Mouse (Mus musculus): ENCODE measurements at regions not wholly inside any gene's neighbourhood (a gene's known extent, or its start where the extent isn't known, plus 50 kb on each side); places are given as distances from the start of the nearest gene placed in this dataset.
"Not testable (repeated sequence)": the region's sequence is repeated elsewhere in the genome, so short reads cannot be mapped to it uniquely, and the experiment has no call there.

DNA sequence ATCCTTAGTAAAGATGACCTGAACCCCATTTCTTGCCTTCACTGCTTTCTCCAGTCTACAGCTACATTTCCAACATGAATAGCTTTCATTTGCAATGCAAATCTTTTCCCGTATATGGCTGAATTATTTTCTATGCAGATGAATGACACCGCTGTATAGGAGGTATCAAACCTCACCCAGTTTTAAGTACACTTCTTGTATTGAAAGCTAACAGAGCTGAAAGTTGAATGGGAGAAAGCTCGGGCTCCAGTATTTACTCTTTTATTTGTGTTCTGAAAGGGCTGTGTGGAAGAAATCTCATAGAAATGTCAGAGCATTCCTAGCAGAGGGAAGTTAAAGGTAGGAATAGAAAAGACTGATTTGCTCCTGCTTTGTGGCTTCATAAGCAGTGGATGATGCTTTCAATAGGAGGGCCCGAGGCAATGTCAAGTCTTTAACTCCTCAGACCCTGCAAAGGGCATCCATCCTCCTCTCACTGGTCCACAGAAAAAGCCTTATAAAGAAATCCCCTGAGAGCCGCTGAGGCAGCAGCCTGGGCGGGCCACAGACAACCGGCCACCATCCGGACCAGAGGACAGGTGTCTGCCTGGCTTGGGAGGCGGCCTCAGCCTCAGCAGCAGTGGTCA, 673.8 kb upstream of the Intu start:
- no peak for DNase-seq (ENCODE audit: low spot score in 2 of 2)

DNA sequence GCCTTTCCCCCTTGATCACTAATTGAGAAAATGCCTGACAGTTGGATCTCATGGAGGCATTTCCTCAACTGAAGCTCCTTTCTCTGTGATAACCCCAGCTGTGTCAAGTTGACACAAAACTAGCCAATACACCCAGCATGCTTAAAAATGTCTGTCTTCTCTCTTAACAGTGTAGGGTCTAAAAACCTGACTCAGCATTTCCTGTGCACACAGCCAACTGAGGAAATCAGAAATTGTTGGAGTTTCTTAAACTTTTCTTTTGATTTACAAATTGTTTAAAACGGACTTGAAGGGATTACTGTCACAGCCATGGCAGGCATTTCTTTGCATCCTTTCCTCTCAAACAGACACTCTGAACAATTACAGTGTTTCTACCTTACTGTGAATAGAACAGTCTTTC, 655.0 kb upstream of the Intu start:
- DNase-seq (ENCODE audit: low spot score in 2 of 2); intact Hi-C loops (cut with DNase I): not testable (repeated sequence)

More for the DNA sequence above, 673.8 kb upstream of the Intu start:
- intact Hi-C loops (cut with DNase I), result no loop called here

DNA sequence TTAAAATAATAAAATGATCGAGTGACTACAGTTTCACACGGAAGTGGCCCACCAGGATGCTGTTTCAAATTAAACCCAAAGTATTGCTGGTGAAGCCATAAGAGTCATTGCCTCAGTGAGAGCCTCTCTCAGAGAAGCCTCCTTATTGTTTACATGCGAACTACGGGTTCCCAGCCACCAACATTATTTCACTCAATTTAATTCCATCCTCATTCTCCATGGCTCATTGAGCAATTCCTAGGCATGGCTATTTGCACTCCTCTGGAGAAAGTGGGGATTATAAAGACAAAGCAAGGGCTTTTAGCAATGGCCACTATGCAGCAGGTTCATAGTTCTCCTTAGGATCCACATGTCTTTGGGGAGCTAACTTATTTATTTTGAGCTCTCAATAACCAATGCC, 646.7 kb upstream of the Intu start:
- DNase-seq (ENCODE audit: low spot score in 2 of 2), result no peak
- intact Hi-C loops (cut with DNase I), result no loop called here

- intact Hi-C loops (cut with DNase I), result no loop called here
- DNase-seq (ENCODE audit: low spot score in 2 of 2), result no peak
Measured at GRCm38 (mm10) chr3:39888376-39888775, 642.7 kb upstream of the Intu start.

- no peak for DNase-seq (ENCODE audit: low spot score in 2 of 2)
- intact Hi-C loops (cut with DNase I), result no loop called here
Measured at GRCm38 (mm10) chr3:39889222-39889621, 641.9 kb upstream of the Intu start.

DNA sequence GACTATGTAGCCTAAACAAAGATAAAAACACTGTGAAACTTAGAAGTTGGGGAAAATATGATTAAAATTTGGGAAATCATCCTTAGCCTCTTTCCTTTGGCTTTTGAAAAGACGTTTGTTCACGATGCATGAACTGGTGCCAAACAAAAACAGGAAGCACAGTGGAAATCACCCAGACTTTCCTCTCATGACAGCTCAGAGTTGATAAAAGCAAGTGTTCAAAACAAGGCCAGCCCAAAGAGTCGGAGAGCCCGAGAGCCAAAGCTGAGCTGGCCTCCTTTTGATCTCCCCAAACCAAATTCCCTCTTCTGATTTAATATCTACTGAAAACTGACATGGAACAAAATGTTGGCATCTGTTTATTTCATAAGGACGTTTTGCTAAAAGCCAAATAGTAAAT, 632.1 kb upstream of the Intu start:
- intact Hi-C loops (cut with DNase I), result no loop called here
- DNase-seq (ENCODE audit: low spot score in 2 of 2), result no peak

DNA sequence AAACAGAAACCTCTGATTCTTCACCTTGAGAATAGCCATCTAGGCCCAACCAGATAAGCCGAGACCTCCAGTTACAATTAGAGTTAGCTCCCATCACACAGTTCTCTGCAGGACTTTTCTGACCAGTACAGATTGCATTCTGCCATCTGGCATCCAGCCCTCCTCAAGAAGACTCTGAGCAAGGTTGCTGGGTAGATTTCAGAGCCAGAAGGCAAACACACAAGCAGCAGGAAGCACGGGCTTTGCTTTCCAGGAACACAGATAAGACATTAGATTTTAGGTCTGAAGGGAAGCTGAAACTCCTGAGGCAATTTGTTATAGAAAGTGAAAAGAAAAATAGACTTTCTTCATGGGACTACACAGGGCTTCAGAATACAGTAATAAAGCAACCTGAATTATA, 630.9 kb upstream of the Intu start:
- intact Hi-C loops (cut with DNase I), result no loop called here
- DNase-seq (ENCODE audit: low spot score in 2 of 2), result no peak

DNA sequence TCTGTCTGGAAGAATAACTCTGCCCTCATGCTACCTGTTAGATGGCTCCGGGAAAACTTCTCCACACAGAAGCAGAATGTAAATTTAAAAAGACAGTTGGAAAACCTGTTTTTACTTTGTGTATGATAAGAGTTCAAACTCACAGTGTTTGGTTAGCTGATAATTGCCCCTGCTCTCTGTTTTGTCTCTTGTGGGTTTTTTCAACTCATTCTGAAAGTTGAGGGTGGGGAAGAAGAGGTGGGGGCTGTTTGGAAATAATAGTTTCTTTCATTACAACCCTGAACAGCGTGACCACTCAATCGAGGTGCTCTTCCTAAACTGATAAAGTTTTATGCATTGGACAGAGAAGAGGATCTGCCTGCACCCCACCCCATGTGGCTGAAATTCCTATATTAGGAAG, 626.7 kb upstream of the Intu start:
- intact Hi-C loops (cut with DNase I), result no loop called here
- DNase-seq (ENCODE audit: low spot score in 2 of 2), result no peak

GRCm38 (mm10) chr3:39908676-39909362, 622.3 kb upstream of the Intu start:
- intact Hi-C loops (cut with DNase I), result no loop called here
- DNase-seq (ENCODE audit: low spot score in 2 of 2), result peak in 1 of 2 experiments; percentile 70

DNA sequence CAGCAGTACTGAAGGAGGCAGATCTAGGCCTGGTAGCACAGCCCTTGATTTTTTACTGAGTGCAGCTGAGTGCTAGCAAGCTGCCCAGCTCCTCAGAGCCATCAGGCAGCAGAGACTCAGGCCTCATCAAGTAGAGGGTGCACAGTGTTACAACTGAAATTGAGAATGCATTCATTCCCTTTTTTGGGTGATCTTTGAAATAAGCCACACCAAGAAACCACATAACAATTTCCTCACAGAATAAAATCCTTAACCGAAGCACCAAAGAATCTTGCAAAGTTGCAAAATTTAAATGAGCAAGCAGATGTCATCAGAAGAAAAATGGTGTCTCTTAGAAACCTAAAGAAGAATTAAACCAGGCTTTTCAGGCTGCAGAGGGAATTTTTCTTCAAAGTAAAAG, 621.4 kb upstream of the Intu start:
- no peak for DNase-seq (ENCODE audit: low spot score in 2 of 2)
- intact Hi-C loops (cut with DNase I), result no loop called here

DNA sequence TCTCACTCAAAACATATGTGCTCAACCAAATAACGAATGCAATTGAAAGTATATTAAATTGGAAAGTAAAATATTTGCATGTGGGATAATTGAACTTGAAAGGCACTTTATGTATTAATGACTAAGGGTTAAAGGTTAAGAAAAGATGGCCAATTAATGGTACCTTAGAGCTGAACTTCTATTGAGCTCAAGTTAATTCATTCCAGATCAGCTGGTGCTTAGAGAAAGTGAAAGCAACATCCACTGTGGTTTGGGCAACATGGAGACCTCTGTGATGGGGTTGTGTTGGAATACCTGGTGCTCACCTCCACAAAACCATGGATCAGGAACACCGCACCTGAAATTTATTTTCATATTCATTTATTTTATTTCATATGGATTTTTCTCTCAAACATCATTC, 612.5 kb upstream of the Intu start:
- intact Hi-C loops (cut with DNase I), result no loop called here
- no peak for DNase-seq (ENCODE audit: low spot score in 2 of 2)

DNA sequence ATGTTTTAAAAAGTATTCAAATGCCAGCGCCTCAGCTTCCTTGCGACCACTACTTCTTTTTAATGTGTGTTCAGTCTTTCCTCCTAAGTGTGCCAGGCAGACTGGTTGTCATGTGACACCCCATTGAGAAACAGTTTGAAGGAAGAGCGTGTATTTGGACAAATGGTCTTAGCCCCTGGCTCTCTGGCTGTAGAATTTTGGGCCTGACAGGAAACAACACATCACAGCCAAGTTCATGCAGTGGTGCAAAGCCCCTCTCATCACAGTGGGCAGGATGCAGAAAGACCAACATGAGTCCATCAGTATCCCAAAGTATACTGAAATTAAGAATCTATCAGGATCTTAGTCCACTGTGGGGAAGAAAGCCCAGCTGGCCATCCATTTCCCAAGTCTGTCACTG, 605.6 kb upstream of the Intu start:
- intact Hi-C loops (cut with DNase I), result no loop called here
- no peak for DNase-seq (ENCODE audit: low spot score in 2 of 2)

DNA sequence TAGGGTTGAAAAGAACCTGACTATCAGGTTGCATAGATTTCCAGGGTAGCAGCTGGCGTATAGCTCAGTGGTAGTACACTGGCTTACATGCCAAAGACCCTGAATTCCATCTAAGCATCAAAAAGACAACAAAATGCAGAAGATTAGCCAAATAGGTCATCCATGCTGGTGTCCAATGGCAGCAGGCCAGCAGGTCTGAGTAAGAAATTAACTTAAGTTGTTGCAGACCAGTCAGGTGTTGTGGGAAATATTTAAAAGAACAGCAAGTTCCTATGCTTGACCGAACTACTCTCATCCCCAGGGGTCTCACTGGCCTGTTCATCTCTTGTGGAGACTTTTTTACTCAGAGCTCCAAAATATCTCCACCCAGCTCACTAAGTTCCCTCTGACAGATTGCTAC, 602.7 kb upstream of the Intu start:
- no peak for DNase-seq (ENCODE audit: low spot score in 2 of 2)
- intact Hi-C loops (cut with DNase I), result no loop called here

GRCm38 (mm10) chr3:39933372-39933771, 597.7 kb upstream of the Intu start:
- intact Hi-C loops (cut with DNase I), result no loop called here
- DNase-seq (ENCODE audit: low spot score in 2 of 2), result no peak

DNA sequence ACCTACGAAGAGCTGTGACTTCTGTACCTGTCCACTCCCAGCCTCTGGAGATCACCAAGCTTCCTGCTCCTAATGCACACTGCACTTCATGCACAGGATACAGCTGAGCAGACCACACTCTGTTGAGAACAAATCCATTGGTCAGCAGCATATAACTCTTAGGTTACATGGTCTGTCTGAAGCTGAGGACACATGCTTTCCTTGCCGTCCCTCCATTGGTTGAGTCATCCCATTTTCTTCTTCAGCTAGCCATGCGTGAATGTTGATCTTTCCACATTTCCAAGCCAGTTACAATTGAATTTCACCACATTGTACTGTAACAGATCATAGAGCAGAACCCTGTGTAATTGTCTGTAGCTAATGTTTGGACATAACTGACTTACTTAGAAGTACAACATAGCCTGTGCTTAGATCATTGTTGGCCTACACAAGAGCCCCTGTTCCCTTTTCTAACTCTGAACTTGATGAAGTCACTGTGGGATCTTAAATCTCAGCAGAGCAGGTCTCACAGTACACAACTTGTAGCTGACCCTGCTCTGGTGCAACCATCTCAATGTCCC, 593.3 kb upstream of the Intu start:
- no peak for DNase-seq (ENCODE audit: low spot score in 2 of 2)
- intact Hi-C loops (cut with DNase I), result no loop called here

GRCm38 (mm10) chr3:39944581-39944980, 586.5 kb upstream of the Intu start:
- intact Hi-C loops (cut with DNase I), result no loop called here
- DNase-seq (ENCODE audit: low spot score in 2 of 2), result no peak

GRCm38 (mm10) chr3:39952103-39952502, 579.0 kb upstream of the Intu start:
- intact Hi-C loops (cut with DNase I), result no loop called here
- DNase-seq (ENCODE audit: low spot score in 2 of 2), result no peak

DNA sequence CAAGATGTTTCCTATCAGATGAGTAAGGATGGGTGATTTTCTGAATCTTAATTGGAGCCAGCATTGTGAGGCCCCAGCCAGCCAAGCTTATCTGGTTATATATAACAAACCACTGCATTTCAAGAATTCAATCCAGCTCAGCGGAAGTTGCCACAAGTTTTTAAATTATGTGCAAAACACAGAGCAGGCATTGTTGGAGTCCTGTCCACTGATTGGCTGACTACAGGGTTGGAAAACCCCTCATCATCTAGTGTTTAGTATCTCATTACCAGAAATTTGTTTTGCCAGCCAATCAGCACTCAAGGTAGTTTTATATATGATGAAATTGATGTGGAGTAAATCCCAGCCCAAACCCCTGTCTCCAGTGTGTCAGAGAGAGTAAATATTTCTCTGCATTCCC, 578.5 kb upstream of the Intu start:
- DNase-seq (ENCODE audit: low spot score in 2 of 2), result no peak
- intact Hi-C loops (cut with DNase I), result no loop called here

GRCm38 (mm10) chr3:39961836-39962640, 569.0 kb upstream of the Intu start:
- intact Hi-C loops (cut with DNase I), result no loop called here
- no peak for DNase-seq (ENCODE audit: low spot score in 2 of 2)

DNA sequence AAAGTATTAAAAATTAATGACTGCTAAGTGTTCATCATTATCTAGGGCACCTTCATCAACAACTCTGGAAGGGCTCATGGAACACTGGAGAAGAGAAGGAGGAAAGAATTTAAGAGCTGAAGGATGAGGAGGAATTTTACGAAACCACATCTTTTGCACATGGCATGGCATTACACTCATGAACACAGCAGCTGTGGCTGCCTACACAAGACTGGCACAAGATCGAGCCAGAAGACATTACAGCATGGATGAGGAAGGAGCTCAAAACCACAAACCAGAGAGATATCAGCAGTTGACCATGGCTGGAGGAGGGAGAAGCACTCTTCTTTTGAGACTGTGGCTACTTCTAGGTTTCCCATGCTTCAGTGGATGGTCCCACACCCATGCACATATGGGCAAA, 565.7 kb upstream of the Intu start:
- intact Hi-C loops (cut with DNase I), result no loop called here
- peak in 1 of 2 experiments; percentile 23 for DNase-seq (ENCODE audit: low spot score in 2 of 2)

Data from left cerebral cortex, postnatal 14 days (tissue).